Mouse (Mus musculus) gastrocnemius, adult 18-20 months (tissue): ENCODE measurements around the gene Gm10053. TPM values are rescaled to one million over a fixed set of nuclear protein-coding genes. Genes with fewer than 3 reads are reported as not detected.

Experiments used
- DNase-seq: peaks from one replicate; pipeline ENCODE4 v3.0.0; 2021; ENCODE audit warnings: low spot score
- total RNA-seq, 2 experiments: library from RNA; stranded (reverse); gene quantifications; 2 replicates each; pipeline ENCODE4 v1.2.3; 2021

The Gm10053 gene
- total RNA-seq, 2 experiments from 2014 or later, result 441 to 524 TPM

- no peak for DNase-seq
These were observed 24.4 kb downstream of the Gm10053 start for GRCm38 (mm10) chr19:24899578-24900544.

GRCm38 (mm10) chr19:24900581-24901220 lies 25.2 kb downstream of the Gm10053 start, which contains the start of gene Foxd4:
Foxd4 (minus strand) TSS chr19:24901197.
- DNase-seq, result no peak

GRCm38 (mm10) chr19:24901666-24902065 lies 26.2 kb downstream of the Gm10053 start:
- no peak for DNase-seq

DNA sequence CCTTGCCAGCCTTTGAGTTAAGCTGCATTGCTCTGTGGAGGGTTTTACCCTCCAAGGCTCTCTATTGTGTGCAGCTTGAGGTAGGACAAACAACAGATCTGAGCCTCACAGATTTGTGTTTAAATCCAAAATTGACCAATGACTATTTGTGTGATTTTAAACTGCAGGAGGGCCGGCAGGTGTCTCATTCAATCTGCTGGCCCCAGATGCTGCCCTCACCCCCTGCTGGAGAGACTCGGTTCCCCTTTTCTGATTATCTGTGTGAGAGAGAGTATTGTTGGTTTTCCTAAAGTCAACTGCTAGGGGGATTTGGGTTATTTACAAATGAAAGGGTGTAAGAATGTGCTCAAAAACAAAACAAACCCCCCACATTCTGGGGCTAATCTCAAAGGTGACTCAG lies 26.8 kb downstream of the Gm10053 start:
- no peak for DNase-seq

GRCm38 (mm10) chr19:24902821-24903220 lies 27.3 kb downstream of the Gm10053 start:
- no peak for DNase-seq

- no peak for DNase-seq
These were observed 32.2 kb downstream of the Gm10053 start for GRCm38 (mm10) chr19:24907655-24908054.

DNA sequence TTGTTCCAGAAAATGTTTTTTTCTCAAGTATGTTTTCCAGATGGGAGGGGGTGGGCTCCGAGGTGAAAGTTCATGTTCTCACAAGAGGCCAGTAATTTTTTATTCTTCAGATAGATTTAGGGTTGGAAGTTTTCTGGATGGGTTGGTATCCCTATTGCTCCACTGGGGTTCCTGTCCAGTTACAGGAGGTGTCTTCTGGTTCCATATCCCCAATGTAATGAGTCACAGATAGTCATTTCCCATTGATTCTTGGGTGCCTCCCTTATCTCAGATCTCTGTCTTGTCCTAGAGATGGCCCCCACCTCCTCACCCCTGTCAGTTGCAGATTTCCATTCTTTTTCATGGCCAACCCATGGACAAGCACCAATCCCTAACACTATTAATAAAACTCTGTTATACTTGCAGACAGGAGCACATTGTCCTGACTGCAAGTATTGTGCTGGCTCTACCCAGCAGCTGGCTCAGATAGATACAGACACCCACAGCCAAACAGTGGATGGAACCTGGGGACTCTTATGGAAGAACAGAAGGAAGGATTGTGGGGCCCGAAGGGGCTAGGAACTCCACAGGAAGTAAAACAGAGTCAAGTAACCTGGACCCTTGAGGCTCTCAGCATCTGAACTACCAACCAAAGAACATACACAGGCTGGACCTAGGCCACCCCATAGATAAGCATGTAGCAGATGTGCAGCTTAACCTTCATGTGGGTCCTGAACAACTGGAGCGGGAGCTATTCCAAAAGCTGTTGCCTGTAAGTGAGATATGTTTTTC lies 33.1 kb downstream of the Gm10053 start:
- DNase-seq, result no peak

DNA sequence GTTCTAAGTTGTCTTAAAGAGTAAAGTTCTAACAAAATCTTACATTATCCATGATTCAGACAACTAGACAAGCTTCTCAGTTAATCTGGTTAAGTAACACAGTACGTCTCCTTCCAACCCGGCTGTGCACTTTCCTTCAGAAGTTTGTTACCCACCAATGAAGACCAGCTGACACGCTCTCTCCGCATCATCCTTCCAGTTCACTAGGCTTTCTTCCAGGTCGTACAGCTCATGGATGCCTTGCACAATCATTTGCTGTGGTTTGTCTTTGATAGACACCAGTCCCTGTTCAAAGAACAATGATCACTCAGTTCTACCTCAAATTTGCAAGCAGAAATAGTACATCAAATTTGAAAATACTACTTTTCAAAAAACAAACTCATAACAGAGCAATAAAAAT lies 45.4 kb downstream of the Gm10053 start:
- DNase-seq, result no peak

Other genes starting within 250 kb of the Gm10053 start
- gene Tmem252, start 201.7 kb upstream of the Gm10053 start, total RNA-seq, result under 1 TPM; 0.14 TPM
- gene Pgm5, start 13.8 kb upstream of the Gm10053 start, total RNA-seq, result 10 to 100 TPM; 14.2 to 19.3 TPM
- gene Foxd4, start 25.5 kb downstream of the Gm10053 start, total RNA-seq, result not detected
- gene Cbwd1, start 85.9 kb downstream of the Gm10053 start, total RNA-seq, result 10 to 100 TPM; 16.4 to 17.7 TPM
- gene Dock8, start 123.8 kb downstream of the Gm10053 start, total RNA-seq, result 1 to 10 TPM; 1.5 to 2.1 TPM